Mouse (Mus musculus) kidney, embryonic 14.5 days (tissue): Measurements from ENCODE around the gene Tspan5. TPM values are rescaled to one million over a fixed set of nuclear protein-coding genes. Genes with fewer than 3 reads are reported as not detected.

Source experiments
- ATAC-seq: fragments of 200-750 bp; cut with Nextera tagmentation; 2 replicates; pipeline ENCODE4 v1.8.0; 2017; ENCODE audit warnings: moderate number of reproducible peaks, mild to moderate bottlenecking, moderate TSS enrichment, moderate library complexity; ENCODE audit not compliant: low FRiP score, low TSS enrichment
- H3K27ac ChIP-seq: fragments of 300-500 bp; sonication (generic); 2 replicates; pipeline ENCODE4 v1.5.1; 2014; ENCODE audit warnings: low read depth, mild to moderate bottlenecking, low read length, moderate library complexity, mixed read lengths
- H3K27me3 ChIP-seq: fragments of 300-500 bp; sonication (generic); 2 replicates; pipeline ENCODE4 v1.6.1; 2014; ENCODE audit warnings: mild to moderate bottlenecking, low read length; ENCODE audit not compliant: control insufficient read depth, insufficient read depth
- H3K36me3 ChIP-seq: fragments of 300-500 bp; sonication (generic); 2 replicates; pipeline ENCODE4 v1.6.1; 2014; ENCODE audit warnings: low read length, mixed read lengths; ENCODE audit not compliant: control insufficient read depth, insufficient read depth
- H3K4me1 ChIP-seq: fragments of 300-500 bp; sonication (generic); 2 replicates; pipeline ENCODE4 v1.6.1; 2014; ENCODE audit warnings: low read length, mixed read lengths; ENCODE audit not compliant: control insufficient read depth, insufficient read depth
- H3K4me2 ChIP-seq: fragments of 300-500 bp; sonication (generic); replicated peaks from 2 replicates; pipeline ENCODE4 v1.6.1; 2014; ENCODE audit warnings: low read depth, mild to moderate bottlenecking, low read length
- H3K4me3 ChIP-seq: fragments of 300-500 bp; sonication (generic); 2 replicates; pipeline ENCODE4 v1.5.1; 2014; ENCODE audit warnings: mild to moderate bottlenecking, low read length
- H3K9ac ChIP-seq: fragments of 300-500 bp; sonication (generic); 2 replicates; pipeline ENCODE4 v1.6.1; 2014; ENCODE audit warnings: low read depth, mild to moderate bottlenecking, low read length, moderate library complexity
- H3K9me3 ChIP-seq: fragments of 300-500 bp; sonication (generic); 2 replicates; pipeline ENCODE4 v1.6.1; 2016; ENCODE audit warnings: low read length; ENCODE audit not compliant: control insufficient read depth
- WGBS: fragments of 180-500 bp; shearing (Covaris S2); extraction: QIAGEN DNeasy Blood & Tissue Kit; methylation state at CpG from one replicate; pipeline ENCODE4 v1.1.7; 2014; 5-methylcytosine and 5-hydroxymethylcytosine counted together
- polyA plus RNA-seq: library from polyadenylated mRNA; unstranded; fragments of >200 nt; fragmentation: Nextera tagmentation; extraction: Ambion mirVana; gene quantifications from 2 replicates; pipeline ENCODE4 v1.2.1, GENCODE M21; 2014

Gene Tspan5
- polyA plus RNA-seq, 1 experiment from 2014 or later = 28.8 TPM

DNA sequence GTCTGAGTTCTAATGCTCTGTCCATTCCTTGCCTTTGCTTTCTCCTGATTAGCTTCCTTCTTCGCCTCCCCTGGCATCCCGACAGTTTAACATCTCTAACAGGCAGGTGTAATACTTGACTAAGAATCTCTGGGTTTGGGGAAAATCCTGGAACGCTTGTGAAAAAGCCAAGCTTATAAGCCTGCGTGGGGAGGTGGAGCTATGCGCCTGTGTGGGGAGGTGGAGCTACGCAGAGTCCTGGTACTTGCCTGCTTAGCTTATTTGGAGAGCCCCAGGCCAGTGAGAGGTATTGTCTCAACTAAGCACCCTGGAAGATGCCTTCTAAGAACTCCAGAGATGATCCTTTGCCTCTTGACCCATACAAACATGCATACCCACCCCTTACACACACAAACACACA lies 95.7 kb downstream of the Tspan5 start:
- no peaks in the 10 kb centered on the region for H3K9me3 ChIP-seq
- H3K9ac ChIP-seq = no peak overlapping the region
- peaks cover 18% of the 10 kb centered on the region for H3K4me1 ChIP-seq
- 89% methylated on average over 6 of the region's 6 CpGs for WGBS
- no peaks in the 10 kb centered on the region for H3K27me3 ChIP-seq
- no peak for ATAC-seq
- H3K36me3 ChIP-seq = no peaks in the 10 kb centered on the region
- H3K4me3 ChIP-seq = no peak overlapping the region
- H3K4me2 ChIP-seq = no peak overlapping the region
- no peak overlapping the region for H3K27ac ChIP-seq

DNA sequence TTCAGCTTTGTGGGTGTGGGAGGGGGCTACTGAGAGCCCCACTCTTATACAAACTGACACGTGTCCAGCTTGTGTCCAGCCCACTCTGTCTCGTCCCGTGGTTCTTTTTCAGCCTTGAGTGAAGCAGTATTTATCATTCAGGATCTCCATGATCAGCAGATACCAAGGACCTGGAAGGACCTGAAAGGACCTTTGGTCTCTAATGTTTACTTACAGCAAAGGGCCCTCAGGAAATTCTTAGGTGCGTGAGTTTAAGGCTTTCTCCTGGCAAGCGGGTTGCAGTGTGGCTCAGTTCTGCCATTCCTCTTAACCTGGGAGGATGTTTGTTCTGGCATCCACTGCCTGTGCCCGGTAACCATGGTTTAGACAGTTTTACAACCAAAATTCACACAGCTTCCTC lies 97.7 kb downstream of the Tspan5 start:
- no peak overlapping the region for H3K4me3 ChIP-seq
- H3K4me2 ChIP-seq = no peak overlapping the region
- H3K4me1 ChIP-seq = peaks cover 15% of the 10 kb centered on the region; the same call in 1 of the 2 replicates
- no peaks in the 10 kb centered on the region for H3K36me3 ChIP-seq
- H3K9ac ChIP-seq = no peak overlapping the region
- 41% methylated on average over 6 of the region's 6 CpGs for WGBS
- no peaks in the 10 kb centered on the region for H3K27me3 ChIP-seq
- no peak for ATAC-seq
- H3K9me3 ChIP-seq = no peaks in the 10 kb centered on the region
- no peak overlapping the region for H3K27ac ChIP-seq

DNA sequence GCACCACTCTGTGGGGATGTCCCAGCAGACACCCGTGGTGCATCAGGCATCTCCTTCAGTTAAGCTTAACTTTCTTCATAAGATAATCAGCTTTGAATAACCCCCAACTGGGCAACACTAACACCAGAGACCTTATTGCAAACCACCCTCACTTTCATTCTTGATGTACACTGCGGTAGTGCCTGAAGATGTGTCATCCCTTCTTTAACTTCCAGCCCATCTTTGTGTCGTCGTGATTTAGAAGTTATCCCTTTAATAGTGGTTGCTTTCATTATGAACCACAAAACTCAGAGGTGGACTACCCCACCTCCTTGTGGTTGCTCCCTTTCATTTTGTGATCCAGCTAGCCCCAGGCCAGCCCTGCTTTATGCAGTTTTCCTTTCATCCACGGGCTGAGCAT lies 99.3 kb downstream of the Tspan5 start:
- H3K4me2 ChIP-seq = no peak overlapping the region
- no peak for ATAC-seq
- H3K27me3 ChIP-seq = no peaks in the 10 kb centered on the region
- WGBS = 90% methylated on average over 5 of the region's 5 CpGs
- H3K4me1 ChIP-seq = peaks cover 12% of the 10 kb centered on the region; the same call in 1 of the 2 replicates
- H3K9me3 ChIP-seq = no peaks in the 10 kb centered on the region
- no peak overlapping the region for H3K27ac ChIP-seq
- no peaks in the 10 kb centered on the region for H3K36me3 ChIP-seq
- no peak overlapping the region for H3K9ac ChIP-seq
- H3K4me3 ChIP-seq = no peak overlapping the region

DNA sequence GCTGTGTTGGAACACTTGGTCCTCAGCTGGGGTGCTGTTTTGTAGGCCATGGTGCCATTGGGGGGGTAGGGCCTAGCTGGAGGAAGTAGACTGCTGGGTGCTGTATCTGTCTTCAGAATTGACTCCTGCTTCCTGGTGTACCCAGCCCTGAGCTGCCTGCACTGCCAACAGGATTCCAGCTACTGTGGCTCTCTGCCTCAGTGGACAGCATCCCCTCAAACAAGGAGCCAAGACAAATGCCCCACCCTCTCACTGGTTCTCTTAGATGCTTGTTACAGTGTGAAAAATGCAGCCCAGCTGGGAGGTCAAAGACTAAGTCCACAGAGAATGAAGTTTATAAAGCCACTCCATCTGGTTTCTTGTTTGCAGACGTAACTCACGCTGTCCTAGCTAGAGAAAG lies 101.2 kb downstream of the Tspan5 start:
- WGBS = 64% methylated on average over 2 of the region's 2 CpGs
- ATAC-seq = no peak
- H3K27ac ChIP-seq = no peak overlapping the region

DNA sequence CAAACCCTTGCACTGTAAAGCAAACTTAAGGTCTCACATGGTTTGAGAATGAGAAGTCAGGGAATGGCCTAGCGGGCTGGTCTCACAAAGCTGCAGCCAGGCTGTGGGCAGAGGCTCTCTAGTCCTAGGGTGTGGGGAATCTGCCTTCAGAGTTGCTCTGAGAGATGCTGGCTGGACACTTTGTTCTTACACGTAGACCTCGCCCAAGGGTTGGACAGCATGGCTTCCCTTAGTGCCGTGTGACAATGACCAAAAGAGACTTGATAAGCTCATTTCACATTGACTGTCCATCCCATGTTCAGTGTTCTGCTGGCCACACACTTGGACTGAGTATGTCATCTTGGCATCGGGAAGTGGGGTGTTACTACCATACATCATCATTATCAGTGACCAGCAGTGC lies 101.6 kb downstream of the Tspan5 start:
- H3K9ac ChIP-seq = no peak overlapping the region
- no peak for ATAC-seq
- WGBS = 94% methylated on average over 5 of the region's 5 CpGs

More for the DNA sequence above, 101.2 kb downstream of the Tspan5 start:
- no peak overlapping the region for H3K4me3 ChIP-seq
- no peaks in the 10 kb centered on the region for H3K27me3 ChIP-seq
- no peaks in the 10 kb centered on the region for H3K9me3 ChIP-seq
- H3K4me1 ChIP-seq = peaks cover 8% of the 10 kb centered on the region; the same call in 1 of the 2 replicates
- no peak overlapping the region for H3K4me2 ChIP-seq
- H3K36me3 ChIP-seq = no peaks in the 10 kb centered on the region
- no peak overlapping the region for H3K9ac ChIP-seq

DNA sequence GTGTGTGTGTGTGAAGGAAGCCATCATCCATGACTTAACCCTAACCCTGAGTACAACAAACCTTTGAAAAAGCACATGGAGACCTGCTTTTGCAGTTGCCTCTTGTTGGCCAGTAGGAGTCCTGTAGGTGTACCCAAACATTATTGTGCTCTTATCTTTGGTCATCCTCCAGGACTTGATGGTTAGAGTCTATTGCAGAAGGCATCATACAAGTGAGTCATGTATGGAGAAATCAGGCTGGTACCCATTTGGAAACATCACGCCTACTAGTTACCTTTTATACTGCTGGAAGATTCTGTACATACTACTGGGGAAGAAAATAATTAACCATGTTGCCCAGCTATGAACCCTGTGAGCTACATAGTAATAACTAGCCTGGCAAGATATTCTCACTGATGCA lies 103.8 kb downstream of the Tspan5 start:
- H3K4me2 ChIP-seq = no peak overlapping the region
- no peak overlapping the region for H3K4me3 ChIP-seq
- no peak for ATAC-seq
- no peak overlapping the region for H3K27ac ChIP-seq
- H3K4me1 ChIP-seq = peaks cover 3% of the 10 kb centered on the region; the same call in 1 of the 2 replicates
- 100% methylated on average over 1 of the region's 1 CpGs for WGBS
- H3K36me3 ChIP-seq = no peaks in the 10 kb centered on the region
- H3K9ac ChIP-seq = no peak overlapping the region
- no peaks in the 10 kb centered on the region for H3K27me3 ChIP-seq
- H3K9me3 ChIP-seq = no peaks in the 10 kb centered on the region

More for the DNA sequence above, 101.6 kb downstream of the Tspan5 start:
- Histone ChIP-seq H3K4me3 (no peak overlapping the region), H3K9me3 (no peaks in the 10 kb centered on the region), H3K4me2 (no peak overlapping the region), H3K4me1 (peaks cover 8% of the 10 kb centered on the region; the same call in 1 of the 2 replicates), H3K27me3 (no peaks in the 10 kb centered on the region), H3K36me3 (no peaks in the 10 kb centered on the region), H3K27ac (no peak overlapping the region)

DNA sequence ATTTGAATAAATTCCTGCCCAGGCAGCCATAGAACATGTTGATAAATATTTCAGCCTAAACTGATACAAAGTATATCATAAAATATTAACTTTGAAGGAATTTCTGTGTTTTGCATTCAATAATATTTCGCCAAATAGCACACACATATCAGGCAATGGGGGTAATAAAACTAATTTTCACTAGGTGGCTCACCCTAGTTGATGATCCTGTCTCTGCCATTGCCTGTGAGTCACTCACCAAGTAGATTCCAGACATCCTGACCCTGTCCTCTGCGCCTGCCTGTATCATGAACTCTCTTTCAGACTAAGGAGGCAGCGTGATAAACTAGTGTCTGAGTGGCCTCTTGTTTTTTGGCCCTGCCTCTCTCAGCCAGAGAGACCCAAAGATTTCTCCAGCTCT lies 105.8 kb downstream of the Tspan5 start:
- peaks cover 11% of the 10 kb centered on the region; the same call in 1 of the 2 replicates for H3K4me1 ChIP-seq
- H3K27ac ChIP-seq = no peak overlapping the region
- no peaks in the 10 kb centered on the region for H3K9me3 ChIP-seq
- H3K27me3 ChIP-seq = no peaks in the 10 kb centered on the region
- H3K36me3 ChIP-seq = no peaks in the 10 kb centered on the region
- 91% methylated on average over 3 of the region's 3 CpGs for WGBS
- no peak overlapping the region for H3K9ac ChIP-seq
- H3K4me3 ChIP-seq = no peak overlapping the region
- ATAC-seq = no peak
- H3K4me2 ChIP-seq = no peak overlapping the region

DNA sequence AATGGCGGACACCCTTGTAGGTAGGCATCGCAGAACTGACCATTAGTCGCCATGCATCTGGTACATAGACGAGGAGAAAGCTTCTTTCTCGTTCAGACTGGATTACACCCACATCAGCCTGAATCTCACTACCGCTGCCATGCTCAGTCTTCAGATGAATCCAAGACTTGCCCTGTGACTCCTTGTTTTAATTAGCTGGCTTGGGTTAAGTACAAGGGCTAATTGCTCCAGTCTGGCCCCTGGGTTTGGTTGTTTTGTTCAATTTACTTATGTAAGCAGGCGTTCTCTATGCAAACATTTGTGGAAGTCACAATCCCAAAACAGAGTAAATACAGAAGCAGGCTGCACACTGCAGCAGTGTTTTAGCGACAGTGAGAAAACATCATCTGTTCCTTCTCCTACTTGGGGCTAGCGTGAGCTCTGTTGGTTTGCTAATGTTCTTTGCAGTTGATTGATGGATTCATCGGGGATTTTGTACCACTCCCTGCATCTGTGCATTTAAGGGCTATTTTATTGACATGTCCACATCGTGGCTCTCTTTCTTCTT lies 107.8 kb downstream of the Tspan5 start:
- no peak overlapping the region for H3K9ac ChIP-seq
- WGBS = 58% methylated on average over 11 of the region's 11 CpGs
- H3K27me3 ChIP-seq = no peaks in the 10 kb centered on the region
- no peak overlapping the region for H3K27ac ChIP-seq
- ATAC-seq = no peak
- no peaks in the 10 kb centered on the region for H3K36me3 ChIP-seq
- H3K4me3 ChIP-seq = no peak overlapping the region
- H3K9me3 ChIP-seq = no peaks in the 10 kb centered on the region
- H3K4me2 ChIP-seq = no peak overlapping the region
- H3K4me1 ChIP-seq = peaks cover 13% of the 10 kb centered on the region; the same call in 1 of the 2 replicates

DNA sequence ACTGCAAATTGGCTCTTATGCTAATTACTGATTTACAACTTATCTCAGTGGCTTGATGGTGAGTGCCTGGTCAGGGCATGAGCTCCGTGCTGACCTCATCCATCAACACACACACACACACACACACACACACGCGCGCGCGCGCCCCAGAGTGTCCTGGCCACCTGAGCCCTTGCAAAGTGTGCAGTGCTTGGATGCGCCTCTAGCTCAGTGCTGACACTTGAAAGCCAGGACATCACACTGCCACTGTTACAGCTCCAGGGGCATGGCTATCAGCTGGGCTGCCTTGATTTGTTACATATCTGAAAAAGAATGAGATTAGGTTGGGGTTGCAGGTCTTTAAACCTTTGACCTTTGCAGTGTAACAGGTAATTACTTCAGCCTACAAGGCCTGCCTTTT lies 109.9 kb downstream of the Tspan5 start:
- ATAC-seq = peak; percentile 28; the same call in 1 of the 2 replicates

More for the DNA sequence above, 109.9 kb downstream of the Tspan5 start:
- WGBS = 73% methylated on average over 8 of the region's 8 CpGs
- Histone ChIP-seq H3K27ac (no peak overlapping the region), H3K9me3 (no peaks in the 10 kb centered on the region), H3K9ac (no peak overlapping the region), H3K4me3 (no peak overlapping the region), H3K4me1 (peaks cover 17% of the 10 kb centered on the region), H3K36me3 (no peaks in the 10 kb centered on the region), H3K27me3 (no peaks in the 10 kb centered on the region), H3K4me2 (no peak overlapping the region)
